Mouse (Mus musculus) thymus, adult 2 months (tissue): ENCODE measurements around the gene Cntn5.

ENCODE experiments used
- CTCF ChIP-seq: fragments of 200-500 bp; IDR thresholded peaks from 2 replicates; pipeline ENCODE4 v1.5.1; 2012; ENCODE audit warnings: mild to moderate bottlenecking, control low read depth, low read length, moderate library complexity, borderline replicate concordance; ENCODE audit not compliant: control insufficient read depth, poor library complexity, insufficient read depth; ENCODE audit errors: extremely low read depth
- POLR2A ChIP-seq: fragments of 200-500 bp; IDR thresholded peaks from 2 replicates; pipeline ENCODE4 v1.6.1; 2012; ENCODE audit warnings: mild to moderate bottlenecking, low read length, control low read depth, moderate library complexity; ENCODE audit not compliant: control insufficient read depth, poor library complexity, insufficient read depth; ENCODE audit errors: extremely low read depth

DNA sequence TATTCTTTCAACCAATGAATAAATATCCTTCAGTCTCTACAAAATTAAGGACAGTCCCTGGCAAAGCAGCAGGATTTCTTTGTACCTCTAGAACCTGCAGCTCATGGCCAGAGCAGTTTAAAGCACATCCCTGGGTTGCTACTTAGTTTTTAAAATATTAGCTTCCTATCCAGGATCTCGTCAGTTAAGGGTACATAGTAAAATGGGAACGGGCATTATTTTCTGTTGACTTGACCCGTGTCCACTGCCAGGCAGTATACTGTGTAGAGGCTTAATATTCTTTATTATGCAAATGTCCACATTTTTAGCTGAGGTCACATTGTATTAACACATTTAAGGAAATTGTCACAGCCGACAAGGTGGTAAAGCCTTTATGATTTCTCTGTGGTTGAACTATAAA, 375.0 kb downstream of the Cntn5 start:
- TF ChIP-seq POLR2A (no peak), CTCF (no peak)
